12 mouse cellular contexts compared by ENCODE assay signal in genomic region chr12:20230141-20230892, GRCm38 (mm10).
DNase-seq lines count a peak whose midpoint lies in the region; ATAC-seq and TF ChIP-seq lines count a peak whose summit lies in the region.
"Had no signal": no experiment of that assay in that cellular context is flagged by ENCODE, and none has a peak within 500 bp of the region (broad histone marks: within the 10 kb centered on the region; RNA-seq: fewer than 3 reads in every experiment).

No protein-coding gene starts in this region.

- WGBS in liver, embryonic 12.5 days (ENCODE audit: insufficient replicate concordance): 58% methylated on average over 27 of the region's 27 CpGs
- WGBS in limb, embryonic 14.5 days: 71% methylated on average over 27 of the region's 27 CpGs

- no peak overlapping the region for H3K4me3 ChIP-seq in liver, embryonic 12.5 days
- H3K4me3 ChIP-seq in G1E (ENCODE audit: low read depth, low read length): no peak overlapping the region
- no peak overlapping the region for H3K4me3 ChIP-seq in limb, embryonic 14.5 days (replicated peaks; ENCODE audit: low read length)
- H3K4me3 ChIP-seq: hindbrain, embryonic 13.5 days had no signal

- H3K27ac ChIP-seq in liver, embryonic 12.5 days: no peak overlapping the region
- H3K27ac ChIP-seq in limb, embryonic 14.5 days (replicated peaks; ENCODE audit: low read depth, low read length): no peak overlapping the region
- H3K27ac ChIP-seq: hindbrain, embryonic 13.5 days; macrophage had no signal

- H3K4me1 ChIP-seq in liver, embryonic 12.5 days: no peaks in the 10 kb centered on the region
- H3K4me1 ChIP-seq in G1E (ENCODE audit: insufficient read depth, low read depth, low read length): no peaks in the 10 kb centered on the region
- no peaks in the 10 kb centered on the region for H3K4me1 ChIP-seq in limb, embryonic 14.5 days (ENCODE audit: control insufficient read depth, insufficient read depth, low read length)
- H3K4me1 ChIP-seq: hindbrain, embryonic 13.5 days had no signal

- no peak overlapping the region for H3K4me2 ChIP-seq in liver, embryonic 12.5 days
- no peak overlapping the region for H3K4me2 ChIP-seq in limb, embryonic 14.5 days (replicated peaks; ENCODE audit: low read depth, low read length, severe bottlenecking)
- H3K4me2 ChIP-seq: hindbrain, embryonic 13.5 days had no signal

- TF ChIP-seq CTCF in G1E (IDR thresholded peaks at IDR 0.05; ENCODE audit: low read depth, low read length): no peak

- no peak overlapping the region for H3K9ac ChIP-seq in liver, embryonic 12.5 days
- H3K9ac ChIP-seq in limb, embryonic 14.5 days (ENCODE audit: low read depth, low read length, severe bottlenecking): no peak overlapping the region
- H3K9ac ChIP-seq: forebrain, postnatal 0 days; hindbrain, embryonic 13.5 days had no signal

- H3K27me3 ChIP-seq in liver, embryonic 12.5 days (replicated peaks): peaks cover 11% of the 10 kb centered on the region; the same call in 1 of the 2 replicates
- no peaks in the 10 kb centered on the region; the same call in 1 of the 2 replicates for H3K27me3 ChIP-seq in G1E (ENCODE audit: insufficient read depth, low read length)
- H3K27me3 ChIP-seq in limb, embryonic 14.5 days (ENCODE audit: control insufficient read depth, insufficient read depth, low read length): 0 out of 2 replicates have a peak, but pooled peaks cover 5% of the 10 kb centered on the region

- no peak for TF ChIP-seq POLR2A in limb, embryonic 14.5 days (IDR thresholded peaks at IDR 0.05; ENCODE audit: borderline replicate concordance, extremely low read depth, insufficient read depth, insufficient read length)

- peaks cover 27% of the 10 kb centered on the region for H3K36me3 ChIP-seq in liver, embryonic 12.5 days
- no peaks in the 10 kb centered on the region for H3K36me3 ChIP-seq in G1E (replicated peaks)
- H3K36me3 ChIP-seq in limb, embryonic 14.5 days (ENCODE audit: control insufficient read depth, insufficient read depth, low read length): no peaks in the 10 kb centered on the region

- no peak for ATAC-seq in liver, embryonic 12.5 days
- no peak for ATAC-seq in G1E (ENCODE audit: extremely low read depth, insufficient number of reproducible peaks, low FRiP score, poor library complexity, severe bottlenecking)
- no peak for ATAC-seq in limb, embryonic 14.5 days (ENCODE audit: low FRiP score, low read depth)
- ATAC-seq: forebrain, postnatal 0 days had no signal

- H3K9me3 ChIP-seq in liver, embryonic 12.5 days (replicated peaks): peaks cover 77% of the 10 kb centered on the region
- peaks cover 70% of the 10 kb centered on the region for H3K9me3 ChIP-seq in G1E (replicated peaks)
- peaks cover 81% of the 10 kb centered on the region for H3K9me3 ChIP-seq in limb, embryonic 14.5 days (ENCODE audit: control insufficient read depth, low read length)

- peak; percentile 3 for DNase-seq in adrenal gland, postnatal 25 days
- no peak for DNase-seq in adrenal gland, adult 8-10 months
- DNase-seq in liver (peak; percentile 9), G1E (ENCODE audit: low spot score) (peak; percentile 1)
- peak; percentile 2 for DNase-seq in limb, embryonic 14.5 days (ENCODE audit: low spot score)
- no peak for DNase-seq in ovary, postnatal 10 days (ENCODE audit: low spot score)
- DNase-seq in frontal cortex, postnatal 14 days (ENCODE audit: low spot score in 2 of 2): no peak
- DNase-seq: cerebellum, adult 9-11 months; forebrain, postnatal 0 days had no signal

Comparison
In these comparisons a context has a peak if more than half of its experiments do, and no peak if none do; other contexts are left out.
1. DNase-seq: peak in adrenal gland, postnatal 25 days (single experiment), liver (single experiment), G1E (single experiment) and limb, embryonic 14.5 days (single experiment); none in adrenal gland, adult 8-10 months (single experiment), ovary, postnatal 10 days (single experiment) and frontal cortex, postnatal 14 days (0 of 2).